Mouse (Mus musculus) CH12.LX (cell line): ENCODE data around the gene Pars2. TPM values are rescaled to one million over a fixed set of nuclear protein-coding genes. Genes with fewer than 3 reads are reported as not detected.

ENCODE experiments used
- DNase-seq: peaks from one replicate; pipeline ENCODE4 v3.0.0-alpha.2; 2013; ENCODE audit errors: extremely low read depth
- H3K27ac ChIP-seq: 2 replicates; pipeline ENCODE4 v1.5.1; 2012; ENCODE audit warnings: low read depth, mild to moderate bottlenecking, control low read depth, moderate library complexity; ENCODE audit not compliant: insufficient read depth
- H3K27me3 ChIP-seq: replicated peaks from 2 replicates; pipeline ENCODE3; 2012; ENCODE audit warnings: inconsistent platforms
- H3K36me3 ChIP-seq, 2 experiments: replicated peaks in 1 of 2; 2 replicates each; pipeline versions ENCODE3 to v1.6.1; 2012; ENCODE audit warnings: inconsistent platforms in 1 of 2, low read length in 1 of 2, mild to moderate bottlenecking in 1 of 2, mixed read lengths in 1 of 2, moderate library complexity in 1 of 2; ENCODE audit not compliant: control insufficient read depth in 1 of 2, insufficient read depth in 1 of 2
- H3K4me1 ChIP-seq, 2 experiments: 2 replicates each; pipeline ENCODE4 v1.6.1; 2012; ENCODE audit warnings: inconsistent platforms in 1 of 2, moderate library complexity in 1 of 2; ENCODE audit not compliant: insufficient read depth in 2 of 2, control insufficient read depth in 1 of 2
- H3K4me2 ChIP-seq: 2 replicates; pipeline ENCODE4 v1.6.1; 2012; ENCODE audit warnings: low read depth, mild to moderate bottlenecking, control low read depth; ENCODE audit not compliant: poor library complexity, insufficient read depth, severe bottlenecking
- H3K4me3 ChIP-seq, 3 experiments: fragments of 150-350 bp in 1 of 3; sonication (generic) in 1 of 3; replicated peaks in 1 of 3; 2 replicates each; pipeline versions ENCODE3 to v1.5.1; 2011 to 2012; ENCODE audit warnings: low read depth in 2 of 3, low read length in 2 of 3, mild to moderate bottlenecking in 2 of 3, moderate library complexity in 2 of 3, control low read depth in 1 of 3, improper control_type of control experiment in 1 of 3, inconsistent platforms in 1 of 3, mixed read lengths in 1 of 3; ENCODE audit not compliant: poor library complexity in 1 of 3
- H3K79me2 ChIP-seq: replicated peaks from 2 replicates; pipeline ENCODE4 v1.6.1; 2012; ENCODE audit warnings: mild to moderate bottlenecking, moderate library complexity; ENCODE audit not compliant: control insufficient read depth, poor library complexity, insufficient read depth, severe bottlenecking; ENCODE audit errors: extremely low read depth
- H3K9ac ChIP-seq: 2 replicates; pipeline ENCODE4 v1.6.1; 2012; ENCODE audit warnings: low read depth, mild to moderate bottlenecking, control low read depth, moderate library complexity; ENCODE audit not compliant: insufficient read depth
- H3K9me3 ChIP-seq: replicated peaks from 2 replicates; pipeline ENCODE3; 2012; ENCODE audit warnings: low read length, inconsistent platforms, mixed read lengths
- BHLHE40 ChIP-seq: IDR thresholded peaks from 2 replicates; pipeline ENCODE4 v1.6.1; 2011; ENCODE audit warnings: mild to moderate bottlenecking, low read depth, low read length, improper control_type of control experiment
- ETS1 ChIP-seq: conservative IDR thresholded peaks from 2 replicates; pipeline ENCODE4 v1.6.1; 2012; ENCODE audit warnings: low read depth, mild to moderate bottlenecking, inconsistent platforms, low read length, improper control_type of control experiment, moderate library complexity
- HCFC1 ChIP-seq: IDR thresholded peaks from 2 replicates; pipeline ENCODE4 v1.6.1; 2012; ENCODE audit warnings: low read depth, mild to moderate bottlenecking, inconsistent platforms, low read length, improper control_type of control experiment
- JUN ChIP-seq: IDR thresholded peaks from 2 replicates; pipeline ENCODE4 v1.6.1; 2011; ENCODE audit warnings: low read depth, mild to moderate bottlenecking, low read length, improper control_type of control experiment, moderate library complexity; ENCODE audit not compliant: insufficient read depth
- MAFK ChIP-seq: IDR thresholded peaks from 2 replicates; pipeline ENCODE4 v1.6.1; 2011; ENCODE audit warnings: low read length, improper control_type of control experiment; ENCODE audit not compliant: insufficient replicate concordance
- MAX ChIP-seq: IDR thresholded peaks from 2 replicates; pipeline ENCODE4 v1.6.1; 2011; ENCODE audit warnings: low read length, improper control_type of control experiment
- MAZ ChIP-seq: IDR thresholded peaks from 2 replicates; pipeline ENCODE4 v1.6.1; 2012; ENCODE audit warnings: low read depth, mild to moderate bottlenecking, inconsistent platforms, low read length, improper control_type of control experiment, moderate library complexity
- MEF2A ChIP-seq: IDR thresholded peaks from 2 replicates; pipeline ENCODE4 v1.6.1; 2014; ENCODE audit warnings: low read depth, mild to moderate bottlenecking, inconsistent platforms, low read length, improper control_type of control experiment, borderline replicate concordance
- MXI1 ChIP-seq: IDR thresholded peaks from 2 replicates; pipeline ENCODE4 v1.6.1; 2011; ENCODE audit warnings: mild to moderate bottlenecking, low read depth, low read length, improper control_type of control experiment
- MYC ChIP-seq: IDR thresholded peaks from 2 replicates; pipeline ENCODE4 v1.6.1; 2011; ENCODE audit warnings: low read depth, mild to moderate bottlenecking, improper control_type of control experiment, low read length
- POLR2A ChIP-seq: IDR thresholded peaks from 2 replicates; pipeline ENCODE4 v1.6.1; 2011; ENCODE audit warnings: low read depth, mild to moderate bottlenecking, improper control_type of control experiment, low read length
- POLR2AphosphoS2 ChIP-seq: IDR thresholded peaks from 2 replicates; pipeline ENCODE4 v1.6.1; 2011; ENCODE audit warnings: low read depth, low read length, improper control_type of control experiment
- RCOR1 ChIP-seq: conservative IDR thresholded peaks from 2 replicates; pipeline ENCODE4 v1.6.1; 2012; ENCODE audit warnings: low read depth, mild to moderate bottlenecking, inconsistent platforms, low read length, improper control_type of control experiment
- SIN3A ChIP-seq: IDR thresholded peaks from 2 replicates; pipeline ENCODE4 v1.6.1; 2012; ENCODE audit warnings: low read length, improper control_type of control experiment, inconsistent platforms
- SMC3 ChIP-seq: IDR thresholded peaks from 2 replicates; pipeline ENCODE4 v1.6.1; 2011; ENCODE audit warnings: low read depth, low read length, improper control_type of control experiment
- TBP ChIP-seq: conservative IDR thresholded peaks from 2 replicates; pipeline ENCODE4 v1.6.1; 2011; ENCODE audit warnings: low read depth, low read length, improper control_type of control experiment
- UBTF ChIP-seq: IDR thresholded peaks from 2 replicates; pipeline ENCODE4 v1.6.1; 2012; ENCODE audit warnings: low read depth, mild to moderate bottlenecking, inconsistent platforms, low read length, improper control_type of control experiment, moderate library complexity
- USF2 ChIP-seq: conservative IDR thresholded peaks from 2 replicates; pipeline ENCODE4 v1.6.1; 2011; ENCODE audit warnings: low read depth, low read length, improper control_type of control experiment
- ZMIZ1 ChIP-seq: IDR thresholded peaks from 2 replicates; pipeline ENCODE4 v1.6.1; 2012; ENCODE audit warnings: low read depth, mild to moderate bottlenecking, inconsistent platforms, low read length, improper control_type of control experiment
- dilution Hi-C: fragments of 300-500 bp; cut with MboI; formaldehyde crosslinking; loops from 2 replicates; pipeline ENCODE4 v1.14.3; 2020; ENCODE audit warnings: low sequenced_read_pairs; ENCODE audit not compliant: extremely low pct_unique_long_range_greater_than_20kb, extremely low pct_ligation_motif_present
- in situ Hi-C: fragments of 300-500 bp; cut with MboI; formaldehyde crosslinking; loops from 3 replicates; pipeline ENCODE4 v1.14.3; 2019; ENCODE audit warnings: low sequenced_read_pairs, low pct_ligation_motif_present, low pct_unique_long_range_greater_than_20kb, mixed read lengths
- polyA plus RNA-seq: library from polyadenylated mRNA; unstranded; fragments of >175 nt; gene quantifications from 2 replicates; pipeline ENCODE4 v1.2.1, GENCODE M21; 2012; ENCODE audit warnings: low read depth; ENCODE audit not compliant: insufficient read length
- total RNA-seq, 2 experiments: library from RNA; depleted of rRNA; stranded (reverse); fragments of 300-350 nt in 1 of 2; fragments of >200 nt in 1 of 2; gene quantifications; 2 replicates each; pipeline ENCODE4 v1.2.3; 2012 to 2014

Gene Pars2
- total and polyA plus RNA-seq, 3 experiments, result 9.3 to 17.1 (median 13.0) TPM

DNA sequence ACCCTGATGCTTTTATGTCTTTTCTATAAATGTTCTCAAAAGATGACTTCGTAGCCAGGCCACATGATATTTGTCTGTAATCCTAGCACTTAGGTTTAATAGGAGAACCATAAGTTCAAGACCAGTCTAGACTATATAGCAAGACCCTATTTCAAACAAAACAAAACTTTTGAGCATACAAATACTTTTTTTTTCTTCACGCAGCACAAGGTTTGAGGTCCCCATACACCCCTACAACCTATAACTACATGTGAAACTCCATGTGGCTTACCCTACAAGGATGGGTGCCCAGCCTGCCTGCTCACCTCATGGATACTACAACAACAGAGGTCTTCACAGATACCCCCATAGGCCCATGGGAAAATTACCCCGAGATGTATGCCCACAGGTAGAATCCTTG is 28.3 kb downstream of the Pars2 start:
- Histone ChIP-seq H3K36me3 (peaks cover 27 to 34% of the 10 kb centered on the region in 2 experiments), H3K27me3 (peaks cover 23% of the 10 kb centered on the region), H3K79me2 (peaks cover 8% of the 10 kb centered on the region), H3K9me3 (no peaks in the 10 kb centered on the region), H3K9ac (no peak overlapping the region), H3K4me3 (peak overlapping the region in 2 of 3 experiments; percentile 10 to 96), H3K27ac (no peak overlapping the region), H3K4me2 (no peak overlapping the region), H3K4me1 (peaks cover 6 to 38% of the 10 kb centered on the region in 2 experiments)
- in situ Hi-C loops (no loop called here), dilution Hi-C loops (no loop called here)
- DNase-seq, result no peak
- TF ChIP-seq ETS1 (no peak), USF2 (no peak), MAFK (no peak)

DNA sequence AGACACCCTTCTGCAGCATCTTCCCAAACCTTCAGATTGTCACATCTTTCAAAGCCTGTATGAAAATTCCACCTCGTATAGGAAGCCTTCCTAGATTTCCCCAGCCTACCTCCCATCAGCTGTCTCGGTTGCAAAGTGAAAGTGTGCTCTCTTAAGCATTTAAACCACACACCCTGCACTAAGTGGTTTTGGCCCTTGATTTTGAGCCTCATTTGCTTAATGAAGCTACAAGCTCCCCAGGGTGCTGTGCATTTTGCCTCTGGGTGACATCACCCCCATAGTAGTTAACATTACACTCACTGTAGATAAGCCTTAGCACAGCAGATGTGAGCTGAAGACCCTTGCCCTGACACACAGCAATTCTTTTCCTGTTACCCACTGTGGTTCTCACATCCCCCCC is 30.1 kb downstream of the Pars2 start:
- dilution Hi-C loops, result no loop called here
- H3K4me1 ChIP-seq, result peaks cover 6 to 38% of the 10 kb centered on the region in 2 experiments

DNA sequence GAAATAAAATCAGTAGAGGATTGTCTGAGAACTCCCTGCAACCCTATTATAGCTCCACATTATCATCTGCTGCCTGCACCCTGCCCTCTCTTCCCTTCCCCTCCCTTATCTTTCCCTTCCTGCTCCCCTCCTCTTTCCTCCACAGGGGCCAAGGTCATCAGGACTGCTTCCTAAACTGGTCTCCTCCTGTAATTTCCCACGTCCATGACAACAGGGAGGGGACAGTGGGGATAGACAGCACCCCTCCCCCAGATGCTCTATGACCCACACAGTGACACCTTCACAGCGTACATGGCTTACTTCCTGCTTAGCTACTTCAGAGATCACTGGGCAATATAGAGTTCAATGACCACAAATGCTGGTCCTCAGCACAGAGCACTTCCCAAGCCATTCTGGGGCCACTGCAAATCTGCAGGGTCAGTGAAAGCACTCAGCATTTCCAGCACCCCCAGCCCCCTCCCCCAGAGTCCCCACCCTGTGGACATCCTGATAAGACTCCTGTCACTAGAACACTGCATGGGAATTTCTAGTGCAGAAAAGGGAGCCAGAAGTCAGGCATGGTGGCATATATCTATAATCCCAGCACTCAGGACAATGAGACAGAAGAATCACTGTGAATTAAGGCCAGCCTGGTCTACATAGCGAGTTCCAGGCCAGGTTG is 37.9 kb downstream of the Pars2 start:
- Histone ChIP-seq H3K36me3 (no peaks in the 10 kb centered on the region), H3K27me3 (peaks cover 72% of the 10 kb centered on the region), H3K27ac (no peak overlapping the region), H3K4me1 (no peaks in the 10 kb centered on the region), H3K4me2 (no peak overlapping the region), H3K9me3 (no peaks in the 10 kb centered on the region), H3K9ac (no peak overlapping the region), H3K79me2 (no peaks in the 10 kb centered on the region), H3K4me3 (no peak overlapping the region)
- in situ Hi-C loops (no loop called here), dilution Hi-C loops (no loop called here)
- DNase-seq, result no peak
- TF ChIP-seq MXI1 (no peak), MAX (no peak), ZMIZ1 (no peak), USF2 (no peak), TBP (no peak), JUN (no peak), RCOR1 (no peak), UBTF (no peak), SMC3 (no peak), HCFC1 (no peak), MAZ (no peak), POLR2AphosphoS2 (no peak), POLR2A (no peak)

More for the DNA sequence above, 30.1 kb downstream of the Pars2 start:
- Histone ChIP-seq H3K9me3 (no peaks in the 10 kb centered on the region), H3K27ac (no peak overlapping the region), H3K4me2 (peak overlapping the region; percentile 79), H3K9ac (peak overlapping the region; percentile 11; the same call in 1 of the 2 replicates), H3K79me2 (peaks cover 8% of the 10 kb centered on the region), H3K36me3 (peaks cover 9 to 18% of the 10 kb centered on the region in 2 experiments), H3K4me3 (peak overlapping the region; percentile 26 to 39 (median 37)), H3K27me3 (peaks cover 31% of the 10 kb centered on the region)
- TF ChIP-seq ETS1 (peak; percentile 56), SIN3A (peak; percentile 39; the same call in 1 of the 2 replicates), MEF2A (0 out of 2 replicates have a peak, but pooled peaks have one; percentile 45), BHLHE40 (peak; percentile 47; the same call in 1 of the 2 replicates), MYC (no peak), JUN (0 out of 2 replicates have a peak, but pooled peaks have one; percentile 11)
- in situ Hi-C loops, result no loop called here
- peak; percentile 77 for DNase-seq
